Mouse (Mus musculus) kidney, adult 2 months (tissue): ENCODE measurements at regions not wholly inside any gene's neighbourhood (a gene's known extent, or its start where the extent isn't known, plus 50 kb on each side); places are given as distances from the start of the nearest gene placed in this dataset.
A peak's percentile ranks its signal among the peaks of the same experiment; 100 is the strongest.

ENCODE experiments used
- CTCF ChIP-seq: fragments of 200-500 bp; conservative IDR thresholded peaks from 2 replicates; pipeline ENCODE4 v1.5.1; 2011; ENCODE audit warnings: low read depth, mild to moderate bottlenecking, control low read depth, low read length, moderate library complexity, mixed read lengths; ENCODE audit not compliant: insufficient read depth, insufficient read length
- POLR2A ChIP-seq: fragments of 200-500 bp; IDR thresholded peaks from one replicate; pipeline ENCODE4 v1.6.1; 2011; ENCODE audit warnings: low read depth, low read length, control low read depth

DNA sequence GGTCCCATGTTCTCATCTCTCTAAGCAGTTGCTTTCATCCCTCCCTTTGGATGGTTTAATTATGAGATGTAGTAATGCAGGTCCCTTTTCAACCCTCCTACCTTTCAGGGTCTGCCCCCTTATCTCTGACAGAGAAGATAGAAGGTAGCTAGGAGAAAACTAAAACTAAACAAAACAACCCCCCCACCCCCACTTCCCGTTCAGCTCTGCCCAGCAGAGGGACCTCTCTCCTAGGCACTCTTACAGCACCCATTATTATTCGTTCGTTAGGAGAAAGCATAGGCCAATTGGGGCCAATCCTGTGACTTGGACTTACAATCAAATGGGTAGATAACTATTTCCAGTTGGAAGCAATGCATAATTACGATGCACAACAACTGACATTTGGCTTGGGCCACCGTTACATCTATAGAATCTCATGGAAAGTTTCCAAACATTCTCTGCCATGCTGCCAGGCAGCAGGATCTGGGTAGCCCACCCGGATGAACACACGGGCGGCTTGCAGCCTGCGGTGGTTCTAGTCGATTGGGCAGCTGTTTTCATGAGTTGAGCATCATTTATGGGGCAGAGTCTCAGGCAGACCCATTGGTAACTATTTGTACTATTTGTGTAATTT, 322.6 kb downstream of the Tbc1d1 start:
- TF ChIP-seq CTCF (peak; percentile 24; the same call in 1 of the 2 replicates), POLR2A (no peak)
